Comparison of ENCODE assay signal across 12 mouse cellular contexts in the genomic region with DNA sequence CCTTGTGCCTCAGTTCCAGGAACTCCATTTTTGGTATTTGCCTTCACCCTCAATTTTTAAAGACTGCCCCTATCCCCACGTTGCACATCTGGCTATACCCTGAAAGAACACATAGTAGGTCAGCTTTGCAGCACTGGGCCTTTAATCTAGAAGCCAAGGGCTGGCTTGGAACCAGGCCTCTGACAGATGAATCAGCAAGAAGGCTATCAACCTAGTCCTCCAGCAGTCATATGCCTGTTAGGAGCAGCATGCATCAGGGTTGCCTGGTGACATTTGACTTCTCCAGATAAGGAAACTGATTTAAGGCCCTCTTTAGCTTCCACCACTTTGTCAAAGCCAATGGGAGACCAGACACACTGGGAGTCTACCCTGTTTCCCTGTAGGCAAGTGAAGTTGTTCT.
"Had no signal": no experiment of that assay in that cellular context is flagged by ENCODE, and none has a peak within 500 bp of the region (broad histone marks: within the 10 kb centered on the region; RNA-seq: fewer than 3 reads in every experiment).

No protein-coding gene starts in this region.

- H3K9ac ChIP-seq: limb, embryonic 15.5 days; neural tube, embryonic 13.5 days; stomach, embryonic 15.5 days had no signal

- H3K36me3 ChIP-seq: stomach, embryonic 15.5 days had no signal

- ATAC-seq: midbrain, embryonic 16.5 days had no signal

- H3K4me2 ChIP-seq: limb, embryonic 15.5 days; neural tube, embryonic 13.5 days; stomach, embryonic 15.5 days had no signal

- DNase-seq: kidney, adult 8-10 months; kidney, postnatal 36 days; layer of hippocampus, adult 9-11 months; layer of hippocampus, postnatal 36 days; lung, adult 18-20 months; retina, postnatal 1 day; thymus, postnatal 4 days had no signal

- H3K9me3 ChIP-seq: limb, embryonic 15.5 days; midbrain, embryonic 10.5 days; neural tube, embryonic 13.5 days; stomach, embryonic 15.5 days had no signal

- H3K27me3 ChIP-seq: limb, embryonic 15.5 days; neural tube, embryonic 13.5 days; stomach, embryonic 15.5 days had no signal

- H3K4me3 ChIP-seq: limb, embryonic 15.5 days; midbrain, embryonic 10.5 days; neural tube, embryonic 13.5 days; stomach, embryonic 15.5 days had no signal

- H3K4me1 ChIP-seq: limb, embryonic 15.5 days; midbrain, embryonic 10.5 days; neural tube, embryonic 13.5 days; stomach, embryonic 15.5 days had no signal

- H3K27ac ChIP-seq: limb, embryonic 15.5 days; midbrain, embryonic 10.5 days; neural tube, embryonic 13.5 days; stomach, embryonic 15.5 days had no signal
